Mouse (Mus musculus) bone marrow macrophage, adult 2 months (primary cell): ENCODE results near the gene Ruvbl2.

ENCODE experiments used
- CTCF ChIP-seq: IDR thresholded peaks from 2 replicates; pipeline ENCODE4 v1.5.1; 2012; ENCODE audit warnings: low read depth, mild to moderate bottlenecking, low read length, moderate library complexity
- POLR2A ChIP-seq: IDR thresholded peaks from 2 replicates; pipeline ENCODE4 v1.6.1; 2012; ENCODE audit warnings: mild to moderate bottlenecking, low read depth, low read length, borderline replicate concordance

DNA sequence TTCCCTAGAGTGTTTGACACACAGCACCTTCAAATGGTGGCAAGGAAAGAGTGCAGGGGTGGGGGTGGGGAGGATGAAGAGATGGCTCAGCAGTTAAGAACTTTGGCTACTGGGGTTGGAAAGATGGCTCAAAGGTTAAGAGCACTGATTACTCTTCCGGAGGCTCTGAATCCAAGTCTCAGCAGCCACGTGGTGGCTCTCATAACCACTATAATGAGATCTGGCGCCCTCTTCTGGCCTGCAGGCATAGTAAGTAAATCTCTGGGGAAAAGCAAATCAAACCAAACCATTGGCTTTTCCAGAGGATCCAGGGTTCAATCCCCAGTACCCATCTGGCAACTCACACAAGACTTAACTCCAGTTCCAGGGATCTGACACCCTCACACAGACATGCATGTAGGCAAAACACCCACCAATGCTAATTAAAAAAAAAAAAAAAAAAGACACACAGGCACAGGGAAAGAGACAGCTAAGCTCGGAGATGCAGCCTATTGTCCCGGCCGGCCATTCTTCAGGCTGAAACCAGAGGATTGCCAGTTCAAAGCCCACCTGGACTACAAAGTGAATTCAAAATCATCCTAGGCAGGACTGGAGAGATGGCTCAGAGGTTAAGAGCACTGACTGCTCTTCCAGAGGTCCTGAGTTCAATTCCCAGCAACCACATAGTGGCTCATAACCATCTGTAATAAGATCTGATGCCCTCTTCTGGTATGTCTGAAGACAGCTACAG lies 34.2 kb downstream of the Ruvbl2 start:
- TF ChIP-seq POLR2A (no peak), CTCF (peak; percentile 49; the same call in 1 of the 2 replicates)
